Mouse (Mus musculus): ENCODE measurements at regions not wholly inside any gene's neighbourhood (a gene's known extent, or its start where the extent isn't known, plus 50 kb on each side); places are given as distances from the start of the nearest gene placed in this dataset.

DNA sequence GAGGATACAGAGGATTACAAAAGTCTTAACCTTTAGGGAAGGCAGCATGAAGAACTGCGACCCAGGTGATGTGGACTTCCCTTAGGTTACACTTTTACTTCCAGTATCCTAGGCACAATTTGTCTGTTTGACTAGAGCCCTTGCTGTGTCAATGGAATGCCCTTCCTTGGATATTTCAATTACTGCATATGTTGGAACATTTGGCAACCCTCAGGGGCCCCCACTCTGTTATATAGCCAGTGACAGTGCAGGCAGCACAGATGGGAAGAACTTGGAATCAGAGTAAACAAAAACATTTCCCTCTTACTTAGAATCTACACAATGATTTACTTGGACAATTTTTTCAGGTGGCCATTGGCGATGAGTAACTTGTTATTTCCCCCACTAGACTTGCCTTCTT lies 82.4 kb downstream of the Izumo3 start:
- DNase-seq (ENCODE audit: inconsistent age in 2 of 2, low spot score in 1 of 2), result no peak

DNA sequence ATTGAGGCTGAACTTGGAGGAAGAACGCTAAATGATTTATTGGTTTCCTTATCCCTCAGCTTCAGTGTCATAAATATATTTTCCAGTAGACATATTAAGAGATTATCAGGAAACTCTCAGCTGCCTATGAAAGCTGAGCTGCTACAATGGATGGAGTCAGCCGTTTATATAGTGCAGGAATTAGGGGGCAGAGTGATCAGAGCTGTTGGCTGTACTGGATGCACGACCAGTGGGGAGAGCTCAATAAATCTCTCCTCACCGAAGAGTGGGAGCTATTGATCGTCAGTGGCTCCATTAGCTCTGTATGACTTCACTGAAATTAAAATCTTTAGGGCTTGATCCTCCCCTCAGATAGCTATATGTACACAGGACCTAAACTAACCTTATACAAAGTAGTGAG lies 86.1 kb downstream of the Izumo3 start:
- no peak for DNase-seq (ENCODE audit: inconsistent age in 2 of 2, low spot score in 1 of 2)

DNA sequence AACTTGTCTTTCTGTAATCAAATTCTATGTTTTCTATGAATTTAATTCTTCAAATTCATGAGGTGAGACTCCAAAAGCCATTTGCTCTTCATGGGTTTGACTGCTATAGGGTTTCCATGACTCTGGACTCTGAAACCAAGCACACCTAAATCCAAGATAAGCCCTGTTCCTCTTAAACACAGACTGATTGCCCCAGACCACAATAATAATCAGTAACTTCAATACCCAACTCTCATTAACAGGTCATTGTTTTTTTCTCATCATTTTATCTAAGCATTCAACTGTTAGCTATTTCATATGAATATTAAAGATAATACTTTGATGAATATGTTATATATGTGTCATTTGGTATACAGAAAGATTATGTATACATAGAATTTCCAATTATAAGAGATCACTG lies 92.1 kb downstream of the Izumo3 start:
- no peak for DNase-seq (ENCODE audit: inconsistent age in 2 of 2, low spot score in 1 of 2)

DNA sequence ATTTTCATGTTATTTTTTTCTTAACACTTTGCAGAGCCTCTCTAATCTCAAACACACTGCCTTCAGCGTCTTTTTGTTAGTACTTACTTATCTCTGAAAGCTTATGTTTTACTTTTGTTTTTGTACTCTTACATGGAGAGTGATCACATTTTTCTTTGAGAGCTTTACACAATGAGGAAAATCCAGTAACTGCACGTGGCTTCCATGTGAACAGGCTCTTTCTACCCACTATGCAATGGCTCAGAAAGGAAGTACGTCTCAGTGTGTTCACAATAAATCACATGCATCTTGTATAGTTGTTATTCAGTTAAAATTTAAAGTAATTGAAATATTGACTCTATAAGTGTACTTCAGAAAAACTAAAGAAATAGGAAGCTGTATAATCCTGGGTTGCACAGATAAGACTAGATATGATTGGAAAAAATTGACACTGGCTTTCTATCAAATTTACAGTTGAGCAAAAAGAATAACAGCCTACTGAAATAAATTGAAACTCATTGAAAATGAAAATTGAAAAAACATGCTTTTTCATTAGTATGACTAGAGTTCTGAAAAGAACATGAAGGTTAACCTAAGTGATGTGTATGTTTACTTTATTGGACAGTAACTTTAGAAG lies 122.4 kb downstream of the Izumo3 start:
- DNase-seq (ENCODE audit: inconsistent age in 2 of 2, low spot score in 1 of 2), result no peak

DNA sequence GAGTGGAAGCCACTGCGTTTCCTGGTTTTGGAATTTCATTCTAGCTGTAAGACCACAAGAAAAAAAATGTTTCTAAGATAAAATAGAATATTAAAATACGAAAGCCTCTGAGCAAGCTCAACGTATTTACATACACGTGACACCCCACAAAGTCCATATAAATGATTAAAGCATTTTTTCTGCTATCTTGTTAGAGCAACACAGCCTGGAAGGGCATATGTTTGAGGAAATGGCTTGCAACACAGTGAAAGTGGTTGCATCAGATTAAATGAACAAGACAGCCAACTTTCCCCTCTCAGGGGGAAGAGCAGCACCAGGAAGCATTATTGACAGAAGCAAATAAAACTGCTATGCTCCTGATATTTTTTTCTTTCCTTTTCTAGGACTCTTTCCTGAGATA lies 146.8 kb downstream of the Izumo3 start:
- no peak for DNase-seq (ENCODE audit: inconsistent age in 2 of 2, low spot score in 1 of 2)

DNA sequence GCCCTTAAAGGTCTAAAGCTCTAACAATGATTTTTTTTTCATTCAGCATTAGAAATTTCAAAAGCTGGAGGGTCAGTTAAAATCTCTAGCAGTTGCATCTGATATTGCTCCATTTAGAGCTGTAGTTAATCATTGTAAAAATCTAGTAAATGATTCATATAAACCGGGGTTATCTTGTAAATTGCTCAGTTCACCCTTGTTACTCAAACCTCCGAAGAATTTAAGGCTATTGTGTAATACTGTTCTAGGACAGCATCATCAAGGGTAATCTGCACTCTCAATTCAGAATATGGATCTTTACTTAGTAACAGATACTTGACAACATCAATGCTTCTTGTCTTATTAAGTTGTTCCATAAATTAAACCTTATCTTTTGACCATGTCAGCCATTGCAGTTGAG lies 157.7 kb downstream of the Izumo3 start:
- DNase-seq (ENCODE audit: inconsistent age in 2 of 2, low spot score in 1 of 2), result peak in 1 of 2 experiments; percentile 37

Measured in adrenal gland, adult (tissue).